Mouse (Mus musculus) embryonic facial prominence, embryonic 14.5 days (tissue): ENCODE measurements around the gene Zfp830. TPM values are rescaled to one million over a fixed set of nuclear protein-coding genes. Genes with fewer than 3 reads are reported as not detected.

Source experiments
- ATAC-seq: fragments of 200-750 bp; cut with Nextera tagmentation; 2 replicates; pipeline ENCODE4 v1.8.0; 2017; ENCODE audit warnings: low read depth, moderate number of reproducible peaks, moderate TSS enrichment
- DNase-seq: peaks from one replicate; pipeline ENCODE4 v3.0.0-alpha.2; 2015; ENCODE audit warnings: low spot score
- H3K27ac ChIP-seq: fragments of 300-500 bp; sonication (generic); replicated peaks from 2 replicates; pipeline ENCODE4 v1.5.1; 2014; ENCODE audit warnings: low read depth, mild to moderate bottlenecking, low read length, moderate library complexity
- H3K27me3 ChIP-seq: fragments of 300-500 bp; sonication (generic); replicated peaks from 2 replicates; pipeline ENCODE4 v1.6.1; 2014; ENCODE audit warnings: low read length; ENCODE audit not compliant: control insufficient read depth, insufficient read depth
- H3K36me3 ChIP-seq: fragments of 300-500 bp; sonication (generic); 2 replicates; pipeline ENCODE4 v1.6.1; 2014; ENCODE audit warnings: low read length, mixed read lengths; ENCODE audit not compliant: control insufficient read depth, insufficient read depth
- H3K4me1 ChIP-seq: fragments of 300-500 bp; sonication (generic); 2 replicates; pipeline ENCODE4 v1.6.1; 2014; ENCODE audit warnings: antibody characterized with exemption, low read length; ENCODE audit not compliant: control insufficient read depth, insufficient read depth
- H3K4me2 ChIP-seq: fragments of 300-500 bp; sonication (generic); 2 replicates; pipeline ENCODE4 v1.6.1; 2014; ENCODE audit warnings: low read depth, mild to moderate bottlenecking, low read length, moderate library complexity, mixed read lengths
- H3K4me3 ChIP-seq: fragments of 300-500 bp; sonication (generic); 2 replicates; pipeline ENCODE4 v1.5.1; 2014; ENCODE audit warnings: low read depth, mild to moderate bottlenecking, low read length
- H3K9ac ChIP-seq: fragments of 300-500 bp; sonication (generic); 2 replicates; pipeline ENCODE4 v1.6.1; 2014; ENCODE audit warnings: low read depth, mild to moderate bottlenecking, low read length, moderate library complexity, mixed read lengths
- H3K9me3 ChIP-seq: fragments of 300-500 bp; sonication (generic); 2 replicates; pipeline ENCODE4 v1.6.1; 2016; ENCODE audit warnings: low read length; ENCODE audit not compliant: control insufficient read depth
- WGBS: fragments of 180-500 bp; shearing (Covaris S2); extraction: QIAGEN DNeasy Blood & Tissue Kit; methylation state at CpG from one replicate; pipeline ENCODE4 v1.1.7; 2014; 5-methylcytosine and 5-hydroxymethylcytosine counted together
- polyA plus RNA-seq: library from polyadenylated mRNA; unstranded; fragments of >200 nt; fragmentation: Nextera tagmentation; extraction: Ambion mirVana; gene quantifications from 2 replicates; pipeline ENCODE4 v1.2.1, GENCODE M21; 2014

Zfp830 gene
- polyA plus RNA-seq, 1 experiment from 2014 or later, result 31.6 TPM

DNA sequence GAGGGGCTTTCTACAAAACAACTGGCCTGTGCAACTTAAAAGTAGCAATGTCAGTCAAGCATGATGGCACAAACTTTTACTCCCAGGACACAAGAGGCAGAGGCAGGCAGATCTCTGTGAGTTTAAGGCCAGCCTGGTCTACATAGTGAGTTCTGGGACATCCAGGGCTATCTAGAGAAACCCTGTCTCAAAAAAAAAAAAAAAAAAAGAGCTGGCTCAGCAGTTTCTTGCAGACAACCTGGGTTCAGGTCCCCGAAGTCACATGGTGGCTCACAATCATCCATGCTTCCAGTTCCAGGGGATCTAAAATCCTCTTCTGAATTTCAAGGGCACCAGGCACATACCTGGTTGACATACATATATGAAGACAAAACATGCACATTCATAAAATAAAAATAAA is 8.2 kb upstream of the Zfp830 start:
- no peak overlapping the region for H3K4me3 ChIP-seq
- no peak overlapping the region for H3K4me2 ChIP-seq
- ATAC-seq (no peak), DNase-seq (no peak)
- no peaks in the 10 kb centered on the region; the same call in 1 of the 2 replicates for H3K27me3 ChIP-seq
- H3K27ac ChIP-seq, result no peak overlapping the region
- no peaks in the 10 kb centered on the region for H3K4me1 ChIP-seq
- WGBS, result 85% methylated on average over 1 of the region's 1 CpGs
- H3K9ac ChIP-seq, result no peak overlapping the region
- H3K9me3 ChIP-seq, result no peaks in the 10 kb centered on the region
- H3K36me3 ChIP-seq, result no peaks in the 10 kb centered on the region

DNA sequence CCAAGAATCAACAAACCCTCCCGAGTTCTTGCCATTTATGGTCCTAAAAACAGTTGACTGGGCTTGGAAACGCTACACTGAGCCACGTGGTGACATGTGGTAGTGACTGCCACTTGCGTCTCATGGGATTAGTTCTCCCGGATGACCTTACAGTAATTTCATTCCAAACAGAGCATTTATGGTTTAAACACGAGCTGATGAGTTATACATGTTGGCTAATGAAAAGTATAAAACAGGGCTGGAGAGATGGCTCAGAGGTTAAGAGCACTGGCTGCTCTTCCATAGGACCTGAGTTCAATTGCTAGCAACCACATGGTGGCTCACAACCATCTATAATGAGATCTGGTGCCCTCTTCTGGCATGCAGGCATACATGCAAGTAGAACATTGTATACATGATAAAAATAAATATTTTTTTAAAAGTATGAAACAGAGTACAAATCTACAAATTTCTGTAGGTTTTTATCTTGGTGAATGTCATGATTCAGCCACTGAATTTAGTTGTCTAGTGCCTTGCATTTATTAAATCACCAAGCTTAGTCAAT is 1.8 kb upstream of the Zfp830 start:
- 85% methylated on average over 6 of the region's 6 CpGs for WGBS
- peaks cover 17% of the 10 kb centered on the region for H3K4me1 ChIP-seq
- ATAC-seq (no peak), DNase-seq (no peak)
- H3K9me3 ChIP-seq, result no peaks in the 10 kb centered on the region
- no peak overlapping the region for H3K4me2 ChIP-seq
- H3K4me3 ChIP-seq, result no peak overlapping the region
- H3K27me3 ChIP-seq, result no peaks in the 10 kb centered on the region; the same call in 1 of the 2 replicates
- H3K27ac ChIP-seq, result no peak overlapping the region
- no peak overlapping the region for H3K9ac ChIP-seq
- H3K36me3 ChIP-seq, result no peaks in the 10 kb centered on the region

DNA sequence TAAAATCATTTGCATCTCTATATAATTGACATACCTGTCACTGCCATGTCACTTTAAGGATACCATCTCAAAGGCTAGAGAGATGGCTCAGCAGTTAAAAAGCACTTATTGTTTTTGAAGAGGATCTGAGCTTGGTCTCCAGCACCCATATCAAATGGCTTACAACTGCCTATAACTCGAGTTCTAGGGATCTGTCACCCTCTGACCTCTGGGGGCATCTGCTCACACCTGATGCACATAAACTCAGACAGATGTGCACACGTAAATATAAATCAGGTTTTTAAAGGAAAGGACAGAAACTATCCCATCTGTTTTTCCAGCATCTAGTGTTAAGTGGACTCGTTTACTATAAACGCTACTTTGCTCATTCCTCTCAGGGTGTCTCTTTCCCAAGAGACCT is 884 bp upstream of the Zfp830 start:
- H3K27me3 ChIP-seq, result no peaks in the 10 kb centered on the region; the same call in 1 of the 2 replicates
- ATAC-seq, result no peak
- WGBS, result 11% methylated on average over 4 of the region's 4 CpGs
- no peaks in the 10 kb centered on the region for H3K9me3 ChIP-seq
- H3K27ac ChIP-seq, result peak overlapping the region; percentile 85
- no peak for DNase-seq
- peaks cover under 1% of the 10 kb centered on the region; the same call in 1 of the 2 replicates for H3K36me3 ChIP-seq
- peak overlapping the region; percentile 90 for H3K9ac ChIP-seq
- peaks cover 17% of the 10 kb centered on the region for H3K4me1 ChIP-seq
- peak overlapping the region; percentile 90 for H3K4me2 ChIP-seq
- H3K4me3 ChIP-seq, result peak overlapping the region; percentile 66

DNA sequence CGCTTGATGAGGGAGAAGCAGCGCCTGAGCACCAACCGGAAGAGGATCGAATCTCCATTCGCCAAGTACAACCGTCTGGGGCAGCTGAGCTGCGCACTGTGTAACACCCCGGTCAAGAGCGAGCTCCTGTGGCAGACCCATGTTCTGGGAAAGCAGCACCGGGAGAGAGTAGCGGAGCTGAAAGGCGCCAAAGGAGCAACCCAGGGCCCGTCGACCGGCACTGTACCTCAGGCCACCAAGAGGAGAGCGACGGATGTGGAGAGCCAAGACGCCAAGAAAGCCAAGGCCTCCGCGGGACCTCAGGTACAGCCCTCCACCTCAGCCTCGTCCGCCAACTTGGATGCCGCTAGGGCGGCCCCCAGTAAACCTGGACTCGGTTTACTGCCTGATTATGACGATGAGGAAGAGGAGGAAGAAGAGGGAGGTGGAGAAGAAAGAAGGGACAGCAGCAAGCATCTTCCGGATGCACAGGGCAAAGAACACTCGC is 336 bp downstream of the Zfp830 start:
- Histone ChIP-seq H3K27me3 (no peaks in the 10 kb centered on the region; the same call in 1 of the 2 replicates), H3K27ac (peak overlapping the region; percentile 85)
- DNase-seq, result no peak

DNA sequence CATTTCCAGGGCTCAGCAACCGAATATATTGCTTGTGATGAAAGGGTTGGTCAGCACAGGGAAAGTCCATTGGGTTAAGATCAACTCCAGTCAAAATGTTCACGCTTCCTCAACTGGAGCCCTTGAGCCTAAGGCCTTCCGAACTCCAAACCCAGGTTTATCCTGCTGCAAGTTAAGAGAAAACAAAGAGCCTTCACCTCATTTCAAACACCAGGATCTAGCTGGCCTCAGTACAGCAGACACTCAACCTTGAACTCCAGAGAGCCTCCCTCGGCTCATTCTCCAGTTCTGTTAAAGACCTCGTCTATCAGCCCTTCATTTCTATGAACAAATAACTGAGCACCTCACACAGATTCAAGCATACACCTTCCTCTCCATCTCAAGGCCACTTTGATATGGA is 16.0 kb downstream of the Zfp830 start:
- 0 out of 2 replicates have a peak overlapping the region, but pooled peaks have one; percentile 98 for H3K27ac ChIP-seq
- no peak for DNase-seq

More for the DNA sequence above, 336 bp downstream of the Zfp830 start:
- H3K36me3 ChIP-seq, result peaks cover 13% of the 10 kb centered on the region
- ATAC-seq, result peak; percentile 56
- under 1% methylated on average over 28 of the region's 28 CpGs for WGBS
- no peaks in the 10 kb centered on the region for H3K9me3 ChIP-seq
- peak overlapping the region; percentile 90 for H3K9ac ChIP-seq
- H3K4me2 ChIP-seq, result peak overlapping the region; percentile 90
- peak overlapping the region; percentile 66 for H3K4me3 ChIP-seq
- H3K4me1 ChIP-seq, result peaks cover 17% of the 10 kb centered on the region

DNA sequence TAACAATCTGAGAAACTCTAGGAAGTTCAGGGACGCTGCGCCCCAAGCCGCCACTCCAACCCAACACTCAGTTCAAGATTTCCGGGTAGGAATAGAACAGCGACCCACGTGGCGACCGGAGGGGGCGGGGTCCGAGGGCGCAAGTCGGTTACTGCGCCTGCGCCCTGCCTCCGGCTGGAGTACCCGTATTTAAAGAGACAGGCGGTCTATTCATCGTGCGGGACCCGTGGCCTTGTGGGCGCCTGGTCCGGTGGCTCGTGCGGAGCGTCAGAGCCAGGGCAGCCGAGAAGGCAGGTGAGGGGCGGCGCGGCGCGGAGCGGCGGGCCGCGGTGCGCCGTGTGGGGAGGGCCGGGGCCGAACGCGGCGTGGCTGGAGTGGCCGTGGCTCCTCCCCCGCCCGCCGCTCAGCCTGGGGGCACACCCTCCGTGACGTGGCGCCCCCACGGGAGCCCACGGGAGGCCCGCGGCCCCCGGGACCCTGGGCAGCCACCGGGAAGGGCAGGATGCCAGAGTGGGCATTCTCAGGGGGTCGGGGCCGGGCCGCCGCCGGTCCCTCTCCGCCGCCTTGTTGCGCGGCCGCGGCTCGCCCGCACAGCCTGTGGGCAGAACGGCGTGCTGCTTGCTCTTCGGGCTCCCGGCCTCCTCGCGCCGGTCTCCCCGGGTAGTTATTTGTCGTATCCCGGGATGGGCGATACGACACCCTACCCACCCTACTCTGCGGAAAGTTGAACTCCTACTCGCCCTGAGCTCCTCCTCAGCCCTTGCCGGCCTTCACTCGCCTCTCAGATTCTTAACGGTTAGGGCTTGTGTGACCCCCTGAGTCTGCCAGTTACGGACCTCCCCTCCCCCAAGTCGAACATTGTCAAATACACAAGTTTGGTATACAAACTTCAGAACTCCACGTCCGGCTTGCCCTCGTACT is 17.1 kb downstream of the Zfp830 start, which contains the start of gene Lig3:
Gene Lig3, plus strand, starts transcription at position 126 of the 921 bp plus-strand sequence.
- 0% methylated on average over 32 of the region's 90 CpGs for WGBS
- ATAC-seq, result peak; percentile 96
- H3K9me3 ChIP-seq, result no peaks in the 10 kb centered on the region

More for the DNA sequence above, 16.0 kb downstream of the Zfp830 start:
- Histone ChIP-seq H3K4me1 (peaks cover 8% of the 10 kb centered on the region), H3K9ac (peak overlapping the region; percentile 96), H3K4me3 (peak overlapping the region; percentile 80), H3K27me3 (no peaks in the 10 kb centered on the region), H3K36me3 (peaks cover 20% of the 10 kb centered on the region), H3K9me3 (no peaks in the 10 kb centered on the region), H3K4me2 (peak overlapping the region; percentile 75)
- no peak for ATAC-seq
- 57% methylated on average over 5 of the region's 5 CpGs for WGBS

DNA sequence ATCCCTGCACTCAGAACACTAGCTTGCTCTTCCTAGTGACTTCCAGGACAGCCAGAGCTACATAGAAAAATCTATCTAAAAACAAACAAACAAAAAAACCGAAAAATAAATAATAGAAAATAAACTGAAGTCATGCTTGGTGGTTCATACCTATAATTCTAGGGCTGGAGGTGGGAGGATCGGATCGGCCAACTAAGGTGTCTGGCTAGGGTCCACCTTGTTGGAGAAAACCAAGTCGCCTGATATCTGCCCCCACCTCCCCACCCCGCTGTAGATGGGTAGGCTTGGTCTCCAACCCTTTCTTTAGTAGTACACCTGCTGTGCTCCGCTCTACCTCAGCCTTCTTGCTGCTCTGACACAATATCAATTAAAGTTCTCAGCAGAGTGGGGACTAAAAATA is 18.1 kb downstream of the Zfp830 start:
- peaks cover 8% of the 10 kb centered on the region for H3K4me1 ChIP-seq
- peak overlapping the region; percentile 65 for H3K4me2 ChIP-seq
- H3K9me3 ChIP-seq, result no peaks in the 10 kb centered on the region
- no peaks in the 10 kb centered on the region for H3K27me3 ChIP-seq
- 42% methylated on average over 6 of the region's 6 CpGs for WGBS
- peak overlapping the region; percentile 98 for H3K27ac ChIP-seq
- peak overlapping the region; percentile 96 for H3K9ac ChIP-seq
- ATAC-seq (no peak), DNase-seq (no peak)
- H3K4me3 ChIP-seq, result peak overlapping the region; percentile 80
- peaks cover 40% of the 10 kb centered on the region for H3K36me3 ChIP-seq

More for the DNA sequence above, 17.1 kb downstream of the Zfp830 start, which contains the start of gene Lig3:
- DNase-seq, result peak; percentile 97
- peak within 1 kb of the TSS; percentile 98 for H3K27ac ChIP-seq
- peak within 1 kb of the TSS; percentile 80 for H3K4me3 ChIP-seq
- peak within 1 kb of the TSS; percentile 75 for H3K4me2 ChIP-seq
- H3K4me1 ChIP-seq, result peaks cover 8% of the 10 kb centered on the region
- peaks cover 31% of the 10 kb centered on the region for H3K36me3 ChIP-seq
- H3K9ac ChIP-seq, result peak within 1 kb of the TSS; percentile 96
- H3K27me3 ChIP-seq, result no peaks in the 10 kb centered on the region

DNA sequence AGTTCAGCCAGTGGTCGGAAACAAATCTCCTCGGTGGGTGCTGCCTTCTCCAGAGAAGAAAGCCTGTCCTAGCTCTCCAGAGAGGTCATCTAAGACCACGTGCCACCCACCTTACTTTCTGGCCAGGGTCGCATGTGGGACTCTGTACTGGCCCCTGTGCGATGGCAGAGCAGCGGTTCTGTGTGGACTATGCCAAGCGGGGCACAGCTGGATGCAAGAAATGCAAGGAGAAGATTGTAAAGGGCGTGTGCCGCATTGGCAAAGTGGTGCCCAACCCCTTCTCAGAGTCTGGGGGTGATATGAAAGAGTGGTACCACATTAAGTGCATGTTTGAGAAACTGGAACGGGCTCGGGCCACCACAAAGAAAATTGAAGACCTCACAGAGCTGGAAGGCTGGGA is 19.3 kb downstream of the Zfp830 start:
- no peaks in the 10 kb centered on the region for H3K27me3 ChIP-seq
- H3K36me3 ChIP-seq, result peaks cover 52% of the 10 kb centered on the region

More for the DNA sequence above, 19.3 kb downstream of the Zfp830 start:
- Histone ChIP-seq H3K27ac (no peak overlapping the region), H3K9me3 (no peaks in the 10 kb centered on the region), H3K4me2 (no peak overlapping the region), H3K4me3 (no peak overlapping the region), H3K4me1 (peaks cover 8% of the 10 kb centered on the region), H3K9ac (no peak overlapping the region)
- 89% methylated on average over 11 of the region's 11 CpGs for WGBS
- DNase-seq, result no peak
- no peak for ATAC-seq
